Mouse (Mus musculus) hindbrain, embryonic 13.5 days (tissue): ENCODE data around the gene Gm19426. TPM values are rescaled to one million over a fixed set of nuclear protein-coding genes. Genes with fewer than 3 reads are reported as not detected.
A peak's percentile ranks its signal among the peaks of the same experiment; 100 is the strongest.

Experiments used
- ATAC-seq: fragments of 200-750 bp; cut with Nextera tagmentation; 2 replicates; pipeline ENCODE4 v1.8.0; 2017; ENCODE audit warnings: moderate TSS enrichment; ENCODE audit not compliant: low FRiP score
- H3K27ac ChIP-seq: fragments of 300-500 bp; sonication (generic); 2 replicates; pipeline ENCODE4 v1.5.1; 2015; ENCODE audit warnings: inconsistent platforms, mild to moderate bottlenecking, moderate library complexity
- H3K27me3 ChIP-seq: fragments of 300-500 bp; sonication (generic); 2 replicates; pipeline ENCODE4 v1.6.1; 2015; ENCODE audit warnings: mild to moderate bottlenecking, inconsistent platforms
- H3K36me3 ChIP-seq: fragments of 300-500 bp; sonication (generic); 2 replicates; pipeline ENCODE4 v1.6.1; 2015; ENCODE audit warnings: mild to moderate bottlenecking, inconsistent platforms
- H3K4me1 ChIP-seq: fragments of 300-500 bp; sonication (generic); replicated peaks from 2 replicates; pipeline ENCODE4 v1.6.1; 2015; ENCODE audit warnings: inconsistent platforms
- H3K4me2 ChIP-seq: fragments of 300-500 bp; sonication (generic); 2 replicates; pipeline ENCODE4 v1.6.1; 2015; ENCODE audit warnings: inconsistent platforms, mild to moderate bottlenecking, moderate library complexity
- H3K4me3 ChIP-seq: fragments of 300-500 bp; sonication (generic); 2 replicates; pipeline ENCODE4 v1.5.1; 2015; ENCODE audit warnings: mild to moderate bottlenecking, inconsistent platforms
- H3K9ac ChIP-seq: fragments of 300-500 bp; sonication (generic); 2 replicates; pipeline ENCODE4 v1.6.1; 2015; ENCODE audit warnings: mild to moderate bottlenecking, inconsistent platforms
- H3K9me3 ChIP-seq: fragments of 300-500 bp; sonication (generic); 2 replicates; pipeline ENCODE4 v1.6.1; 2016; ENCODE audit warnings: inconsistent platforms
- whole genome bisulfite sequencing: fragments of 180-500 bp; shearing (Covaris S2); methylation state at CpG from one replicate; pipeline ENCODE4 v1.1.7; 2015; 5-methylcytosine and 5-hydroxymethylcytosine counted together
- polyA plus RNA-seq: library from polyadenylated mRNA; unstranded; fragments of >200 nt; fragmentation: Nextera tagmentation; extraction: Ambion mirVana; gene quantifications from 2 replicates; pipeline ENCODE4 v1.2.1, GENCODE M21; 2015

Gene Gm19426
- 5.2 and 7.0 TPM in 2 replicates for polyA plus RNA-seq

GRCm38 (mm10) chr2:84743561-84743960 lies at the start of gene Gm19426:
Gene Gm19426, minus strand, starts transcription at chr2:84743655.
- under 1% methylated on average over 25 of the region's 25 CpGs for WGBS
- peak within 1 kb of the TSS; percentile 98 for H3K27ac ChIP-seq
- H3K36me3 ChIP-seq: 0 out of 2 replicates have a peak, but pooled peaks cover 4% of the 10 kb centered on the region
- peak; percentile 88 for ATAC-seq
- peak within 1 kb of the TSS; percentile 81 for H3K4me3 ChIP-seq
- peak within 1 kb of the TSS; percentile 91 for H3K4me2 ChIP-seq
- no peaks in the 10 kb centered on the region for H3K9me3 ChIP-seq
- 0 out of 2 replicates have a peak, but pooled peaks cover 3% of the 10 kb centered on the region for H3K27me3 ChIP-seq
- H3K4me1 ChIP-seq: peaks cover 48% of the 10 kb centered on the region
- peak within 1 kb of the TSS; percentile 95 for H3K9ac ChIP-seq

GRCm38 (mm10) chr2:84793154-84793553 lies 49.7 kb upstream of the Gm19426 start:
- H3K4me1 ChIP-seq: 0 out of 2 replicates have a peak, but pooled peaks cover 4% of the 10 kb centered on the region
- WGBS: 89% methylated on average over 3 of the region's 3 CpGs

GRCm38 (mm10) chr2:84792516-84792915 lies 49.1 kb upstream of the Gm19426 start:
- no peak for ATAC-seq
- Histone ChIP-seq H3K4me1 (no peaks in the 10 kb centered on the region), H3K9ac (no peak overlapping the region), H3K27me3 (0 out of 2 replicates have a peak, but pooled peaks cover 5% of the 10 kb centered on the region), H3K27ac (no peak overlapping the region), H3K9me3 (no peaks in the 10 kb centered on the region), H3K4me3 (no peak overlapping the region), H3K4me2 (no peak overlapping the region), H3K36me3 (no peaks in the 10 kb centered on the region)
- 87% methylated on average over 3 of the region's 3 CpGs for WGBS

More at GRCm38 (mm10) chr2:84793154-84793553, 49.7 kb upstream of the Gm19426 start:
- Histone ChIP-seq H3K27ac (no peak overlapping the region), H3K9ac (no peak overlapping the region), H3K9me3 (no peaks in the 10 kb centered on the region), H3K4me2 (no peak overlapping the region), H3K36me3 (no peaks in the 10 kb centered on the region), H3K4me3 (no peak overlapping the region), H3K27me3 (0 out of 2 replicates have a peak, but pooled peaks cover 5% of the 10 kb centered on the region)
- ATAC-seq: no peak

GRCm38 (mm10) chr2:84790418-84790817 lies 47.0 kb upstream of the Gm19426 start:
- no peak for ATAC-seq
- Histone ChIP-seq H3K9me3 (no peaks in the 10 kb centered on the region), H3K4me2 (no peak overlapping the region), H3K4me1 (no peaks in the 10 kb centered on the region), H3K36me3 (no peaks in the 10 kb centered on the region), H3K9ac (no peak overlapping the region), H3K27ac (no peak overlapping the region), H3K4me3 (no peak overlapping the region), H3K27me3 (0 out of 2 replicates have a peak, but pooled peaks cover 5% of the 10 kb centered on the region)
- 59% methylated on average over 9 of the region's 9 CpGs for WGBS

- Histone ChIP-seq H3K9ac (no peak overlapping the region), H3K4me3 (no peak overlapping the region), H3K36me3 (no peaks in the 10 kb centered on the region), H3K27ac (no peak overlapping the region), H3K27me3 (0 out of 2 replicates have a peak, but pooled peaks cover 5% of the 10 kb centered on the region), H3K9me3 (no peaks in the 10 kb centered on the region), H3K4me2 (no peak overlapping the region), H3K4me1 (no peaks in the 10 kb centered on the region)
- no peak for ATAC-seq
- 88% methylated on average over 3 of the region's 3 CpGs for WGBS
Observed at GRCm38 (mm10) chr2:84788316-84788715, 44.9 kb upstream of the Gm19426 start.

GRCm38 (mm10) chr2:84783840-84784566 lies 40.5 kb upstream of the Gm19426 start:
- no peak for ATAC-seq
- H3K9me3 ChIP-seq: no peaks in the 10 kb centered on the region
- no peaks in the 10 kb centered on the region for H3K4me1 ChIP-seq
- no peak overlapping the region for H3K27ac ChIP-seq
- no peak overlapping the region for H3K4me2 ChIP-seq
- H3K4me3 ChIP-seq: no peak overlapping the region
- 88% methylated on average over 3 of the region's 3 CpGs for WGBS
- no peaks in the 10 kb centered on the region for H3K36me3 ChIP-seq
- H3K27me3 ChIP-seq: no peaks in the 10 kb centered on the region
- no peak overlapping the region for H3K9ac ChIP-seq

- H3K9ac ChIP-seq: no peak overlapping the region
- no peaks in the 10 kb centered on the region for H3K9me3 ChIP-seq
- H3K36me3 ChIP-seq: no peaks in the 10 kb centered on the region
- H3K4me1 ChIP-seq: no peaks in the 10 kb centered on the region
- no peak overlapping the region for H3K4me3 ChIP-seq
- WGBS: 94% methylated on average over 1 of the region's 1 CpGs
- no peak overlapping the region for H3K4me2 ChIP-seq
- H3K27ac ChIP-seq: no peak overlapping the region
- no peak for ATAC-seq
- no peaks in the 10 kb centered on the region for H3K27me3 ChIP-seq
Observed at GRCm38 (mm10) chr2:84783315-84783714, 39.9 kb upstream of the Gm19426 start.

- Histone ChIP-seq H3K4me2 (no peak overlapping the region), H3K9me3 (no peaks in the 10 kb centered on the region), H3K4me1 (peaks cover 7% of the 10 kb centered on the region), H3K9ac (no peak overlapping the region), H3K4me3 (no peak overlapping the region), H3K27me3 (no peaks in the 10 kb centered on the region), H3K36me3 (no peaks in the 10 kb centered on the region), H3K27ac (no peak overlapping the region)
- WGBS: 65% methylated on average over 6 of the region's 6 CpGs
- ATAC-seq: no peak
Observed at GRCm38 (mm10) chr2:84779210-84779609, 35.8 kb upstream of the Gm19426 start.

- no peak overlapping the region for H3K4me3 ChIP-seq
- H3K27ac ChIP-seq: no peak overlapping the region
- H3K9me3 ChIP-seq: no peaks in the 10 kb centered on the region
- ATAC-seq: no peak
- no peaks in the 10 kb centered on the region for H3K27me3 ChIP-seq
- H3K36me3 ChIP-seq: no peaks in the 10 kb centered on the region
- WGBS: 74% methylated on average over 3 of the region's 3 CpGs
- peaks cover 20% of the 10 kb centered on the region for H3K4me1 ChIP-seq
- H3K4me2 ChIP-seq: no peak overlapping the region
- no peak overlapping the region for H3K9ac ChIP-seq
Observed at GRCm38 (mm10) chr2:84777706-84778105, 34.3 kb upstream of the Gm19426 start.

- Histone ChIP-seq H3K9ac (no peak overlapping the region), H3K4me2 (no peak overlapping the region), H3K27me3 (no peaks in the 10 kb centered on the region), H3K4me1 (peaks cover 20% of the 10 kb centered on the region), H3K36me3 (no peaks in the 10 kb centered on the region), H3K4me3 (no peak overlapping the region), H3K27ac (no peak overlapping the region), H3K9me3 (no peaks in the 10 kb centered on the region)
- no peak for ATAC-seq
- WGBS: 74% methylated on average over 6 of the region's 6 CpGs
Observed at GRCm38 (mm10) chr2:84775665-84776064, 32.2 kb upstream of the Gm19426 start.

GRCm38 (mm10) chr2:84775241-84775640 lies 31.8 kb upstream of the Gm19426 start, which contains the start of gene Serping1:
Gene Serping1, minus strand, starts transcription at chr2:84775444.
- ATAC-seq: peak; percentile 52
- H3K4me2 ChIP-seq: peak within 1 kb of the TSS; percentile 56
- H3K9me3 ChIP-seq: no peaks in the 10 kb centered on the region
- no peaks in the 10 kb centered on the region for H3K36me3 ChIP-seq
- H3K9ac ChIP-seq: peak within 1 kb of the TSS; percentile 71
- 49% methylated on average over 9 of the region's 9 CpGs for WGBS
- H3K4me1 ChIP-seq: peaks cover 20% of the 10 kb centered on the region
- H3K4me3 ChIP-seq: peak within 1 kb of the TSS; percentile 34
- H3K27ac ChIP-seq: peak within 1 kb of the TSS; percentile 79
- no peaks in the 10 kb centered on the region for H3K27me3 ChIP-seq

GRCm38 (mm10) chr2:84774751-84775150 lies 31.3 kb upstream of the Gm19426 start:
- peaks cover 4% of the 10 kb centered on the region; the same call in 1 of the 2 replicates for H3K36me3 ChIP-seq
- peaks cover 20% of the 10 kb centered on the region for H3K4me1 ChIP-seq
- ATAC-seq: peak; percentile 91
- H3K4me2 ChIP-seq: peak overlapping the region; percentile 56
- H3K27ac ChIP-seq: peak overlapping the region; percentile 79
- WGBS: 0% methylated on average over 15 of the region's 15 CpGs
- peak overlapping the region; percentile 71 for H3K9ac ChIP-seq
- H3K27me3 ChIP-seq: no peaks in the 10 kb centered on the region
- no peaks in the 10 kb centered on the region for H3K9me3 ChIP-seq
- H3K4me3 ChIP-seq: peak overlapping the region; percentile 34

- no peak overlapping the region for H3K4me2 ChIP-seq
- 84% methylated on average over 5 of the region's 5 CpGs for WGBS
- no peak overlapping the region for H3K4me3 ChIP-seq
- no peak overlapping the region for H3K9ac ChIP-seq
- no peak overlapping the region for H3K27ac ChIP-seq
- H3K4me1 ChIP-seq: peaks cover 20% of the 10 kb centered on the region
- no peaks in the 10 kb centered on the region for H3K9me3 ChIP-seq
- no peaks in the 10 kb centered on the region for H3K27me3 ChIP-seq
- ATAC-seq: no peak
- peaks cover 7% of the 10 kb centered on the region; the same call in 1 of the 2 replicates for H3K36me3 ChIP-seq
Observed at GRCm38 (mm10) chr2:84773195-84773594, 29.7 kb upstream of the Gm19426 start.
